ENCODE assay signal across 8 mouse cellular contexts in genomic region chr8:109738049-109738380, GRCm38 (mm10). TPM values are rescaled to one million over a fixed set of nuclear protein-coding genes. Genes with fewer than 3 reads are reported as not detected.
DNase-seq lines count a peak whose midpoint lies in the region; ATAC-seq and TF ChIP-seq lines count a peak whose summit lies in the region.

No protein-coding gene starts in this region.

- H3K27ac ChIP-seq in heart, embryonic 13.5 days (replicated peaks), result peak overlapping the region; percentile 58; the same call in 1 of the 2 replicates
- no peak overlapping the region for H3K27ac ChIP-seq in ES-E14 (ENCODE audit: insufficient read depth, low read depth, low read length, poor library complexity, severe bottlenecking)
- no peak overlapping the region for H3K27ac ChIP-seq in hindbrain, embryonic 12.5 days
- peak overlapping the region; percentile 96 for H3K27ac ChIP-seq in midbrain, embryonic 10.5 days (replicated peaks)

- intact Hi-C loops in heart, postnatal 25 days (cut with DNase I), result no loop called here
- intact Hi-C loops in left cerebral cortex, postnatal 10 days (cut with DNase I), result no loop called here

- peak overlapping the region; percentile 98 for H3K4me2 ChIP-seq in heart, embryonic 13.5 days
- H3K4me2 ChIP-seq in hindbrain, embryonic 12.5 days (replicated peaks), result peak overlapping the region; percentile 96

- peaks cover 19% of the 10 kb centered on the region for H3K36me3 ChIP-seq in heart, embryonic 13.5 days
- H3K36me3 ChIP-seq in ES-E14 (ENCODE audit: control insufficient read depth, insufficient read depth, low read length, poor library complexity, severe bottlenecking), result peaks cover 4% of the 10 kb centered on the region; the same call in 1 of the 2 replicates
- peaks cover 19% of the 10 kb centered on the region for H3K36me3 ChIP-seq in hindbrain, embryonic 12.5 days
- H3K36me3 ChIP-seq in midbrain, embryonic 10.5 days, result peaks cover 22% of the 10 kb centered on the region

- ATAC-seq in heart, embryonic 13.5 days (ENCODE audit: extremely low read depth, insufficient number of reproducible peaks, low FRiP score, low TSS enrichment), result no peak
- peak; percentile 52; the same call in 1 of the 2 replicates for ATAC-seq in hindbrain, embryonic 12.5 days (ENCODE audit: low FRiP score)

- H3K27me3 ChIP-seq in heart, embryonic 13.5 days (replicated peaks), result no peaks in the 10 kb centered on the region
- no peaks in the 10 kb centered on the region for H3K27me3 ChIP-seq in hindbrain, embryonic 12.5 days
- no peaks in the 10 kb centered on the region for H3K27me3 ChIP-seq in midbrain, embryonic 10.5 days (ENCODE audit: low read depth, poor library complexity, severe bottlenecking)

- H3K4me1 ChIP-seq in heart, embryonic 13.5 days, result peaks cover 18% of the 10 kb centered on the region
- H3K4me1 ChIP-seq in ES-E14 (ENCODE audit: control insufficient read depth in 2 of 2, insufficient read depth in 2 of 2, low read length in 2 of 2, poor library complexity in 1 of 2), result peaks cover 0 to 3% of the 10 kb centered on the region in 2 experiments; a peak in 1 of 4 replicates
- peaks cover 14% of the 10 kb centered on the region for H3K4me1 ChIP-seq in hindbrain, embryonic 12.5 days
- peaks cover 14% of the 10 kb centered on the region for H3K4me1 ChIP-seq in midbrain, embryonic 10.5 days

- in situ Hi-C loops in ES-E14 (cut with MboI; ENCODE audit: low sequenced_read_pairs in 2 of 2, unreplicated experiment in 2 of 2), result no loop called here

- DNase-seq in heart, postnatal 25 days (ENCODE audit: low spot score), result no peak
- no peak for DNase-seq in ES-E14 (ENCODE audit: low read depth, low spot score)
- no peak for DNase-seq in midbrain, embryonic 10.5 days (ENCODE audit: low spot score)
- no peak for DNase-seq in retina, embryonic 14.5 days (ENCODE audit: low spot score)
- no peak for DNase-seq in adrenal gland, postnatal 36 days
- no peak for DNase-seq in left cerebral cortex, postnatal 10 days (ENCODE audit: extremely low spot score in 1 of 2, low spot score in 2 of 2)

- H3K9ac ChIP-seq in heart, embryonic 13.5 days, result peak overlapping the region; percentile 99
- no peak overlapping the region for H3K9ac ChIP-seq in ES-E14 (ENCODE audit: insufficient read depth, low read depth, low read length, poor library complexity, severe bottlenecking)
- H3K9ac ChIP-seq in hindbrain, embryonic 12.5 days, result peak overlapping the region; percentile 94

- H3K4me3 ChIP-seq in heart, embryonic 13.5 days, result peak overlapping the region; percentile 100
- H3K4me3 ChIP-seq in ES-E14 (ENCODE audit: insufficient read depth in 1 of 2, low read depth in 1 of 2, low read length in 2 of 2, poor library complexity in 1 of 2, severe bottlenecking in 1 of 2), result peak overlapping the region in 1 of 2 experiments; percentile 86; a peak in 2 of 4 replicates
- H3K4me3 ChIP-seq in hindbrain, embryonic 12.5 days, result peak overlapping the region; percentile 85
- H3K4me3 ChIP-seq in midbrain, embryonic 10.5 days, result peak overlapping the region; percentile 98

- 88% methylated on average over 1 of the region's 1 CpGs for WGBS in heart, embryonic 13.5 days
- 92% methylated on average over 1 of the region's 1 CpGs for WGBS in hindbrain, embryonic 12.5 days
- WGBS in midbrain, embryonic 10.5 days, result 87% methylated on average over 1 of the region's 1 CpGs

- no peaks in the 10 kb centered on the region for H3K9me3 ChIP-seq in heart, embryonic 13.5 days
- 0 out of 2 replicates have a peak, but pooled peaks cover 2% of the 10 kb centered on the region for H3K9me3 ChIP-seq in ES-E14 (ENCODE audit: control insufficient read depth, insufficient read depth, low read depth, low read length)
- H3K9me3 ChIP-seq in hindbrain, embryonic 12.5 days (replicated peaks), result no peaks in the 10 kb centered on the region
- no peaks in the 10 kb centered on the region for H3K9me3 ChIP-seq in midbrain, embryonic 10.5 days (replicated peaks)

TF ChIP-seq in ES-E14, 5 proteins besides CTCF, POLR2A, EP300 and RAD21:
- TF ChIP-seq ZNF384 (IDR thresholded peaks at IDR 0.05; ENCODE audit: low read depth, low read length), result peak; percentile 86
- no peak for TF ChIP-seq CHD2 (IDR thresholded peaks at IDR 0.05; ENCODE audit: low read depth, low read length)

RNA-seq across cellular contexts. Expression of gene Atxn1l, which starts 0.5 kb away (rescaled TPM):
- 4.3 and 4.4 TPM in 2 replicates for polyA plus RNA-seq in heart, embryonic 13.5 days (2015; fragmentation: Nextera tagmentation; extraction: Ambion mirVana)
- total RNA-seq in heart, postnatal 25 days (2021), result 10 to 100 TPM; 20.1 to 20.5 TPM
- total RNA-seq in ES-E14 (2012; rRNA removed), result 12.3 and 13.2 TPM in 2 replicates
- 8.1 and 8.4 TPM in 2 replicates for polyA plus RNA-seq in hindbrain, embryonic 12.5 days (2016; fragmentation: Nextera tagmentation; extraction: Ambion mirVana)
- polyA plus RNA-seq in midbrain, embryonic 10.5 days (2016; fragmentation: Nextera tagmentation; extraction: Ambion mirVana), result 6.3 and 8.1 TPM in 2 replicates
- 10 to 100 TPM; 39.2 to 50.2 TPM for total RNA-seq in adrenal gland, postnatal 36 days (2021)
- 10 to 100 TPM; 35.0 to 40.3 TPM for total RNA-seq in left cerebral cortex, postnatal 10 days (2021)

RNA-seq across cellular contexts. Expression of gene Zfp821, which starts 32.7 kb away (rescaled TPM):
- 18.4 and 19.4 TPM in 2 replicates for polyA plus RNA-seq in heart, embryonic 13.5 days (2015; fragmentation: Nextera tagmentation; extraction: Ambion mirVana)
- 1 to 10 TPM; 6.1 to 7.3 TPM for total RNA-seq in heart, postnatal 25 days (2021)
- 8.7 and 9.1 TPM in 2 replicates for total RNA-seq in ES-E14 (2012; rRNA removed)
- polyA plus RNA-seq in hindbrain, embryonic 12.5 days (2016; fragmentation: Nextera tagmentation; extraction: Ambion mirVana), result 77.0 and 80.2 TPM in 2 replicates
- polyA plus RNA-seq in midbrain, embryonic 10.5 days (2016; fragmentation: Nextera tagmentation; extraction: Ambion mirVana), result 37.7 and 42.8 TPM in 2 replicates
- 10 to 100 TPM in 1 of 2 experiments, 1 to 10 TPM in 1; 9.9 to 10.9 TPM for total RNA-seq in adrenal gland, postnatal 36 days (2021)
- total RNA-seq in left cerebral cortex, postnatal 10 days (2021), result 10 to 100 TPM; 64.8 to 69.0 TPM

RNA-seq across cellular contexts. Expression of gene Ap1g1, which starts 40.3 kb away (rescaled TPM):
- 26.5 and 26.6 TPM in 2 replicates for polyA plus RNA-seq in heart, embryonic 13.5 days (2015; fragmentation: Nextera tagmentation; extraction: Ambion mirVana)
- 10 to 100 TPM; 38.0 to 41.4 TPM for total RNA-seq in heart, postnatal 25 days (2021)
- 31.3 and 51.4 TPM in 2 replicates for total RNA-seq in ES-E14 (2012; rRNA removed)
- 61.5 and 70.5 TPM in 2 replicates for polyA plus RNA-seq in hindbrain, embryonic 12.5 days (2016; fragmentation: Nextera tagmentation; extraction: Ambion mirVana)
- polyA plus RNA-seq in midbrain, embryonic 10.5 days (2016; fragmentation: Nextera tagmentation; extraction: Ambion mirVana), result 47.1 and 50.6 TPM in 2 replicates
- total RNA-seq in adrenal gland, postnatal 36 days (2021), result 10 to 100 TPM; 86.6 to 96.0 TPM
- total RNA-seq in left cerebral cortex, postnatal 10 days (2021), result 10 to 100 TPM; 92.9 to 95.8 TPM

RNA-seq across cellular contexts. Expression of gene Ist1, which starts 45.0 kb away (rescaled TPM):
- polyA plus RNA-seq in heart, embryonic 13.5 days (2015; fragmentation: Nextera tagmentation; extraction: Ambion mirVana), result 81.0 and 84.8 TPM in 2 replicates
- 10 to 100 TPM; 36.7 to 45.7 TPM for total RNA-seq in heart, postnatal 25 days (2021)
- total RNA-seq in ES-E14 (2012; rRNA removed), result 22.8 and 28.5 TPM in 2 replicates
- 185 and 186 TPM in 2 replicates for polyA plus RNA-seq in hindbrain, embryonic 12.5 days (2016; fragmentation: Nextera tagmentation; extraction: Ambion mirVana)
- 143 and 156 TPM in 2 replicates for polyA plus RNA-seq in midbrain, embryonic 10.5 days (2016; fragmentation: Nextera tagmentation; extraction: Ambion mirVana)
- total RNA-seq in adrenal gland, postnatal 36 days (2021), result 10 to 100 TPM; 85.7 to 89.3 TPM
- 10 to 100 TPM; 79.7 to 80.9 TPM for total RNA-seq in left cerebral cortex, postnatal 10 days (2021)

Comparison
In these comparisons a context has a peak if more than half of its experiments do, and no peak if none do; other contexts are left out.
1. H3K27ac ChIP-seq: peak in heart, embryonic 13.5 days (single experiment) and midbrain, embryonic 10.5 days (single experiment); none in ES-E14 (single experiment) and hindbrain, embryonic 12.5 days (single experiment).